Mouse (Mus musculus) hindbrain, embryonic 12.5 days (tissue): ENCODE results near the gene Tor4a. TPM values are rescaled to one million over a fixed set of nuclear protein-coding genes. Genes with fewer than 3 reads are reported as not detected.

Experiments
- ATAC-seq: fragments of 200-750 bp; cut with Nextera tagmentation; 2 replicates; pipeline ENCODE4 v1.8.0; 2017; ENCODE audit warnings: moderate TSS enrichment; ENCODE audit not compliant: low FRiP score
- H3K27ac ChIP-seq: fragments of 300-500 bp; sonication (generic); 2 replicates; pipeline ENCODE4 v1.5.1; 2016; ENCODE audit warnings: mild to moderate bottlenecking
- H3K27me3 ChIP-seq: fragments of 300-500 bp; sonication (generic); 2 replicates; pipeline ENCODE4 v1.6.1; 2016; ENCODE audit warnings: mild to moderate bottlenecking
- H3K36me3 ChIP-seq: fragments of 300-500 bp; sonication (generic); 2 replicates; pipeline ENCODE4 v1.6.1; 2016; ENCODE audit warnings: mild to moderate bottlenecking
- H3K4me1 ChIP-seq: fragments of 300-500 bp; sonication (generic); 2 replicates; pipeline ENCODE4 v1.6.1; 2016
- H3K4me2 ChIP-seq: fragments of 300-500 bp; sonication (generic); replicated peaks from 2 replicates; pipeline ENCODE4 v1.6.1; 2016; ENCODE audit warnings: mild to moderate bottlenecking
- H3K4me3 ChIP-seq: fragments of 300-500 bp; sonication (generic); 2 replicates; pipeline ENCODE4 v1.5.1; 2016; ENCODE audit warnings: mild to moderate bottlenecking
- H3K9ac ChIP-seq: fragments of 300-500 bp; sonication (generic); 2 replicates; pipeline ENCODE4 v1.6.1; 2016; ENCODE audit warnings: mild to moderate bottlenecking, moderate library complexity
- H3K9me3 ChIP-seq: fragments of 300-500 bp; sonication (generic); replicated peaks from 2 replicates; pipeline ENCODE4 v1.6.1; 2016; ENCODE audit warnings: mild to moderate bottlenecking
- WGBS: fragments of 180-500 bp; shearing (Covaris S2); methylation state at CpG from one replicate; pipeline ENCODE4 v1.1.7; 2016; 5-methylcytosine and 5-hydroxymethylcytosine counted together
- polyA plus RNA-seq: library from polyadenylated mRNA; unstranded; fragments of >200 nt; fragmentation: Nextera tagmentation; extraction: Ambion mirVana; gene quantifications from 2 replicates; pipeline ENCODE4 v1.2.1, GENCODE M21; 2016

The Tor4a gene
- polyA plus RNA-seq, 1 experiment from 2014 or later = 2.4 TPM

- Histone ChIP-seq H3K27me3 (peaks cover 7% of the 10 kb centered on the region; the same call in 1 of the 2 replicates), H3K9ac (no peak overlapping the region), H3K4me2 (no peak overlapping the region), H3K4me3 (no peak overlapping the region), H3K27ac (no peak overlapping the region), H3K36me3 (no peaks in the 10 kb centered on the region), H3K4me1 (peaks cover 68% of the 10 kb centered on the region), H3K9me3 (no peaks in the 10 kb centered on the region)
- WGBS = 95% methylated on average over 4 of the region's 4 CpGs
- no peak for ATAC-seq
These were observed 22.9 kb downstream of the Tor4a start for GRCm38 (mm10) chr2:25173821-25174220.

- Histone ChIP-seq H3K4me3 (no peak overlapping the region), H3K4me1 (peaks cover 66% of the 10 kb centered on the region)
- no peak for ATAC-seq
These were observed 24.1 kb downstream of the Tor4a start for GRCm38 (mm10) chr2:25172629-25173028.

GRCm38 (mm10) chr2:25171769-25172153 lies 24.9 kb downstream of the Tor4a start:
- Histone ChIP-seq H3K36me3 (no peaks in the 10 kb centered on the region), H3K4me1 (peaks cover 64% of the 10 kb centered on the region), H3K4me3 (no peak overlapping the region), H3K9me3 (no peaks in the 10 kb centered on the region), H3K9ac (no peak overlapping the region), H3K4me2 (no peak overlapping the region), H3K27ac (no peak overlapping the region), H3K27me3 (0 out of 2 replicates have a peak, but pooled peaks cover 3% of the 10 kb centered on the region)
- WGBS = 45% methylated on average over 1 of the region's 1 CpGs
- ATAC-seq = no peak

More at GRCm38 (mm10) chr2:25172629-25173028, 24.1 kb downstream of the Tor4a start:
- H3K27me3 ChIP-seq = peaks cover 3% of the 10 kb centered on the region; the same call in 1 of the 2 replicates
- H3K9ac ChIP-seq = no peak overlapping the region
- no peak overlapping the region for H3K27ac ChIP-seq
- H3K36me3 ChIP-seq = no peaks in the 10 kb centered on the region
- 65% methylated on average over 8 of the region's 8 CpGs for WGBS
- H3K9me3 ChIP-seq = no peaks in the 10 kb centered on the region
- no peak overlapping the region for H3K4me2 ChIP-seq

- H3K36me3 ChIP-seq = no peaks in the 10 kb centered on the region
- 77% methylated on average over 6 of the region's 6 CpGs for WGBS
- ATAC-seq = no peak
- no peak overlapping the region for H3K4me2 ChIP-seq
- 0 out of 2 replicates have a peak, but pooled peaks cover 3% of the 10 kb centered on the region for H3K27me3 ChIP-seq
- H3K9me3 ChIP-seq = no peaks in the 10 kb centered on the region
- no peak overlapping the region for H3K27ac ChIP-seq
- peaks cover 59% of the 10 kb centered on the region for H3K4me1 ChIP-seq
- H3K4me3 ChIP-seq = no peak overlapping the region
- H3K9ac ChIP-seq = no peak overlapping the region
These were observed 25.5 kb downstream of the Tor4a start for GRCm38 (mm10) chr2:25171101-25171768.

DNA sequence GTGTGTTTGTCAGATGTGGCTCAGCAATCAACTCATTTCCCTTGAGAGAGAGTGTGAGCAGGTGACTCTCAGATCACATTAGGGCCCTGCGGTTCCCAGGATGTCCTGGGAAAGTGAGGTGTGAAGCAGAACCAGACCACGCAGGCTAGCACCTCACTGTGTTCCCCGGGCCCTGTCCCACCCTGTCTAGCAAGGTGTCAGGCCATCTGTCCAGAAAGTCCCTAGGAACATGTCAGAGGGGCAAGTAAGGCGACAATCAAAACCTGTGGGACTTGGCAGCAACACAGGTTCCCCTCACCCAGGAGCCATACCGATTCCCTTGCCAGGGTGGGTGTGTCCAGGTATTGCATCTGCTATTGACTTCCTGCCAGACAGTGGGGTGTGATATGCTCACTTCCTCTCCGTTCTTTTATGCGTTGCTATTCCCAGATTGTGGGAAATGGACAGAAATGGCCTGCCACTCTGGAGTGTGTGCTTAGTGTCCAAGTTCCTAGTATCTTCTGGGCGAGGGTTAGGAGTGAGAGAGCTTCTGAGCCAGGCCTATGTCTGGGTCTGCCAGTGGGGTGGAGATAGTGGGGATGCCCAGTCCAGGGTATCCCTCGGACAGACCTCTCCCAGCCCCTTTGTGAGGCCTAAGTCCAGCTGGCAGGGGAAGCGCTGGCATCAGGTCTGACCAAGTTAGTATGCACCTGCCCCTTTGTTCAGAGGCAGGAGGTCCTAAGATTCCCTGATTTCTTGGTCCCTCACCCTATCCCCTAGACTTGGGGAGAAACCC lies 26.2 kb downstream of the Tor4a start:
- no peaks in the 10 kb centered on the region for H3K9me3 ChIP-seq
- H3K4me3 ChIP-seq = no peak overlapping the region
- H3K36me3 ChIP-seq = no peaks in the 10 kb centered on the region
- no peak overlapping the region for H3K4me2 ChIP-seq
- no peak for ATAC-seq
- 0 out of 2 replicates have a peak, but pooled peaks cover 3% of the 10 kb centered on the region for H3K27me3 ChIP-seq
- H3K4me1 ChIP-seq = peaks cover 52% of the 10 kb centered on the region
- H3K9ac ChIP-seq = no peak overlapping the region
- 0 out of 2 replicates have a peak overlapping the region, but pooled peaks have one; percentile 57 for H3K27ac ChIP-seq
- WGBS = 69% methylated on average over 10 of the region's 10 CpGs

- no peak overlapping the region for H3K4me2 ChIP-seq
- 4% methylated on average over 5 of the region's 5 CpGs for WGBS
- peaks cover 46% of the 10 kb centered on the region for H3K4me1 ChIP-seq
- no peaks in the 10 kb centered on the region for H3K27me3 ChIP-seq
- no peak overlapping the region for H3K9ac ChIP-seq
- H3K36me3 ChIP-seq = no peaks in the 10 kb centered on the region
- no peak overlapping the region for H3K4me3 ChIP-seq
- H3K9me3 ChIP-seq = no peaks in the 10 kb centered on the region
- ATAC-seq = no peak
- H3K27ac ChIP-seq = peak overlapping the region; percentile 57
These were observed 26.9 kb downstream of the Tor4a start for GRCm38 (mm10) chr2:25169778-25170177.

DNA sequence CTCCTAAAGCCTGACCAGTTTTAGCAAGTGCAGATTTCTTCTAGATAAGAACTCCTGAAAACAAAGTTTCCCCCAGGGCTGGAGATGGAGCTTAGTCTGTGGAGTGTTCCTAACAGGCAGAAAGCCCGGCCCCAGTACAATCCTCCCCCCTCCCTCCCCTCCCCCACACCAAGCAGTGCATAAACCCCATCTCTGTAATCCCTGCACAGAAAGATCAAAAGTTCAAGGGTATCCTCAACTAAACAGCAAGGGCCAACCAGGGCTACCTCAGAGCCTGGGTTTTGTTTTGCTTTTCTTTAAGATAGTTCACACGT lies 28.1 kb downstream of the Tor4a start:
- ATAC-seq = no peak; the same call in 1 of the 2 replicates
- Histone ChIP-seq H3K27ac (peak overlapping the region; percentile 85), H3K4me3 (peak overlapping the region; percentile 41), H3K36me3 (no peaks in the 10 kb centered on the region), H3K9me3 (no peaks in the 10 kb centered on the region), H3K9ac (peak overlapping the region; percentile 68; the same call in 1 of the 2 replicates), H3K4me1 (peaks cover 55% of the 10 kb centered on the region), H3K27me3 (no peaks in the 10 kb centered on the region), H3K4me2 (peak overlapping the region; percentile 87)
- WGBS = 7% methylated on average over 2 of the region's 2 CpGs

DNA sequence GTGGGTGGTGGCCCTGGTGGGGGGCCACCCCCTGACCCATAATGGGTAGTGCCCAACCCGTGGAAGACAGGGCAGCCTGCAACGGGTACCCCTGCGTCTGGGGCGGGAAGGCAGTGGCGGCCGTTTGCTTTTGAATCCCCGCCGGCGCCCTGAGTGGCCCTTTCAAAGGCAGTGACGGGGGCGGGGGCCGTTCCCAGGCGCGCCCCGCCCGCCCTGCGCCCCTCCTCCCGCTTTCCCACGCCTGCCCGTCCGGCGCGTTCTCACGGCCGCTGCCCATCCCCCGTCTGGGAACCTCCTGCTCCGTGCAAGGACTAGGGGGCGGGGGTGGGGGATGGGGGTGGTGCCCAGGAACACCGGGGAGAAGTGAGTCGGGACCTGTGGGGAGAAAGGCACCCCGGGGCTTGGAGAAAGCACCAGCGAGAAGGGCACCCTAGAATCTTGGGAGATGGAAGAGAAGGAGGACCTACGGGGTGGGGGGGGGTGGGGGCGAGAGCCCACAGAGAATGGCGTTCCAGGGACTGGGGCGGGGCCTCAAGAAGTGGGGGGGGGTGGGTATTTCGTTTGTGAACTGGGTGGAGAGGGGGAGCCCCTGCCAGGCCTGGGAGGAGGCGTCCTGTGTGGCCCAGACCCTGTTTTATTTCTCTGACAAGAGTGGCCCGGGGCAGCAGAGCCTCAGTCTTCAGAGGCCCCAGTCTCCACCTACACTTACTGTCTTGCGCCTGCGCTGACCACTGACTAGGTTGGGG lies 28.6 kb downstream of the Tor4a start:
- ATAC-seq = peak; percentile 79
- Histone ChIP-seq H3K9me3 (no peaks in the 10 kb centered on the region), H3K4me1 (peaks cover 60% of the 10 kb centered on the region), H3K36me3 (no peaks in the 10 kb centered on the region), H3K27ac (peak overlapping the region; percentile 85), H3K9ac (peak overlapping the region; percentile 68), H3K4me2 (peak overlapping the region; percentile 87), H3K4me3 (peak overlapping the region; percentile 41), H3K27me3 (no peaks in the 10 kb centered on the region)
- 0% methylated on average over 36 of the region's 41 CpGs for WGBS

GRCm38 (mm10) chr2:25167481-25167880 lies 29.2 kb downstream of the Tor4a start:
- ATAC-seq = peak; percentile 29
- 13% methylated on average over 4 of the region's 4 CpGs for WGBS
- Histone ChIP-seq H3K4me2 (peak overlapping the region; percentile 87), H3K9me3 (no peaks in the 10 kb centered on the region), H3K4me1 (peaks cover 56% of the 10 kb centered on the region), H3K4me3 (peak overlapping the region; percentile 41), H3K27me3 (no peaks in the 10 kb centered on the region), H3K27ac (peak overlapping the region; percentile 85), H3K36me3 (no peaks in the 10 kb centered on the region), H3K9ac (peak overlapping the region; percentile 68)

DNA sequence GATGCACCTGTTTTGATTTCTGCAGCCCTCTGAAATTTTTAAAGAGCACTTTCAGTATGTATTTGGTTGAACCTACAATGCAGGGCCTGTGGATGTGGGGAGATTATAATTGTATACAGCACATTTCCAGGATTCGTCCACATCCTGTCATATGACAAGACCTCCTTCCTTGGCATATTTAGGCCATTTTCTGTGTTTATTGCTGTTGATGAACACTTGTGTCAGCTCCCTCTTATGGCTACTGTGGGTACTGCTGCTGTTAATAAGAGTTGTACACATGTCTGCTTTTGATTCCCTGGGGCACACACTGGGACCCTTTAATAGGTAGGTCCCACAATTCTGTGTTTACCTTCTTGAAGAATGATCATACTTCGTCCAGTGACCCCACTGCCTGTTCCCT lies 39.0 kb downstream of the Tor4a start:
- Histone ChIP-seq H3K4me1 (no peaks in the 10 kb centered on the region), H3K9me3 (no peaks in the 10 kb centered on the region), H3K4me2 (no peak overlapping the region), H3K36me3 (no peaks in the 10 kb centered on the region), H3K4me3 (no peak overlapping the region), H3K9ac (no peak overlapping the region), H3K27me3 (no peaks in the 10 kb centered on the region), H3K27ac (no peak overlapping the region)
- ATAC-seq = no peak
- WGBS = 53% methylated on average over 2 of the region's 2 CpGs

DNA sequence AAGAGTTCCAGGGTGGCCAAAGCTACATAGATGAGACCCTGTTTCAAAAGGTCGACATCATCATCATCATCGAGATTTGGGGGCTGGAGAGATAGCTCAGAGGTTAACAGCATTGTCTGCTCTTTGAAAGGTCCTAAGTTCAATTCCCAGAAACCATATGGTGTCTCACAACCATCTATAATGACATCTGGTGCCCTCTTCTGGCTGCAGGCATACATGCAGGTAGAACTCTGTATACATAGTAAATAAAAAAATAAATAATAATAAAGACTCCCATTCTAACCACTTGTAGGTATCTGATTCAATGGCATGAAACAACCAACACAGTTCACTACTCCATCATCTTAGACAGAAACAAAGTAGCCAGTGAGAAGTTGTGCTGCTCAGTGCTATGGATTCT lies 39.7 kb downstream of the Tor4a start:
- Histone ChIP-seq H3K4me3 (no peak overlapping the region), H3K9me3 (no peaks in the 10 kb centered on the region), H3K27ac (no peak overlapping the region), H3K4me1 (no peaks in the 10 kb centered on the region), H3K36me3 (no peaks in the 10 kb centered on the region), H3K27me3 (no peaks in the 10 kb centered on the region), H3K9ac (no peak overlapping the region), H3K4me2 (no peak overlapping the region)
- no peak for ATAC-seq
- 41% methylated on average over 2 of the region's 2 CpGs for WGBS

GRCm38 (mm10) chr2:25156177-25156576 lies 40.5 kb downstream of the Tor4a start:
- H3K27ac ChIP-seq = no peak overlapping the region
- 82% methylated on average over 3 of the region's 3 CpGs for whole genome bisulfite sequencing
- no peaks in the 10 kb centered on the region for H3K4me1 ChIP-seq
- H3K36me3 ChIP-seq = no peaks in the 10 kb centered on the region
- no peak overlapping the region for H3K9ac ChIP-seq
- H3K4me3 ChIP-seq = no peak overlapping the region
- no peak for ATAC-seq
- H3K27me3 ChIP-seq = no peaks in the 10 kb centered on the region
- no peak overlapping the region for H3K4me2 ChIP-seq
- H3K9me3 ChIP-seq = no peaks in the 10 kb centered on the region
